Mouse (Mus musculus): ENCODE measurements at regions not wholly inside any gene's neighbourhood (a gene's known extent, or its start where the extent isn't known, plus 50 kb on each side); places are given as distances from the start of the nearest gene placed in this dataset.

DNA sequence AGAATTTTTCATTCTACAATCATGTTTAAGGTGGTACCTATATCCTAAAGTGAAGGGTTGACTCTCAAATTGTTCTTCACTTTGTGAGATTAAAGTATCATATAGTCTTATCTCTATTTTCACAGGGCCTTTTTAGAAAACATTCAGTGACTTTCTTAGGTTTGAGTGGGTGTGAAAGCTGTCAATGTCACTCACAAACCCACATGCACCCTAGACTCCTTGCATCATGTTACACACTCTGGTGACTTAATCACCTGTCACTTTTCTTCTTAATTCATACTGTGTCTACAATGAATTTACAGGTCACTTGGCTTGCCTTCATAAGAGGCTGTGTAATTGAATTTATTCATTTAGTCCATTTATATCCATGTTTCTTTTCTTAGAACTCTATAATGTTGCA lies 1026.8 kb upstream of the Alcam start:
- no peak for DNase-seq

GRCm38 (mm10) chr16:53439511-53439910 lies 985.6 kb upstream of the Alcam start:
- no peak for DNase-seq

DNA sequence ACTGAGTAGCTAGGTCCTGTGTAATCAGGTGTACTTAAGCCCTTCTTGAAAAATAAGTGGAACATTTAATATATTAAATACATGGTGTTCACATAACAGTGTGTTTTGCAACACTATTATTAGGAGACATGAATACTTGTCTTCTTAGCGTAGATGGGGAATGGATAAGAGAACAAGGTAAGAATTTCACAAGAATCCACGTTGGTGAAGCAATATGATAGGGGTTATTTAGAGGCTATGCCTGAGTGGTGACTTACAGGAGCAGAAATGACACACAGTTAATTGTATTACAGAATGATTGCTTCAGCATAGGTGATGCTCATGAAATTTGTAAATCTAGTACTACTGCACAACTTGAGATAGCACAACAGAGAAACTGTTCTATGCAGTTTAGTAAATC lies 964.5 kb upstream of the Alcam start:
- DNase-seq: no peak

DNA sequence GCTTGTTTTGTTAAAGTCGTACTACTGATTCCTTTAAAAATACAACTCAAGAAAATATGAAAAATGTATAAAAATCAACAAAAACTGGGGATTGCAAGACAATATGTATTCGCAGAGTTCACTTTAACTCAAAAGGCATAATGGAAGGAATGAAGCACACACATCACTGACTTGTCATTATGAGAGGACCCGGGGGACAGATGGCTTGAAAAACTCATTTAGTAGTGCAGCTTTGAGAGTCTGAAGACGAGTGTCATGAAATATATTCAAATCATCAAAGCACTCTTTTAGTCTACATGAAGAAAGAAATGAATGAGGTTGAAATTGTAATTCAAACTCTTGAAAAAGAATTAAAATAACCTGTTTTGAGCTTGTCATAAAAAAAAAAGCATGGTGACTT lies 931.3 kb upstream of the Alcam start:
- no peak for DNase-seq

DNA sequence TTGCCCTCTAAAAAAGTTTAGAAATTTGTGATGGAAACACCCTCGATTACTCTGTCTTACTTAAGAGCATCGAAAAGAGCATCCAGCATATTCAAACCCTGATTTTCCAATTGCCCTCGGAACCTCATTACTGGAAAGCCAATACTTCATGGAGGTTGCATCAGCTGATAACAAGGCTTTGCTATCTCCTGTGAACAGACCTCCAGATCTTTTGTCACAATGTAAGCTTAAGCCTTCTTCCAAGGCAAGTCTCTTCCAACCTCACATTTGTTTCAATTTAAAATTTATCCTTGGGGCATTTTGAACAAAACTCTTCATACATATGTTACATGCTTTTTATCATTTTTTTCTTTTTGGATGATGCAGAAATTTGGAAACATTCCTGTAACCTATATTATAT lies 888.3 kb upstream of the Alcam start:
- no peak for DNase-seq

- DNase-seq: no peak
Observed at GRCm38 (mm10) chr16:53326353-53326752, 872.5 kb upstream of the Alcam start.

- no peak for DNase-seq
Observed at GRCm38 (mm10) chr16:53292081-53292480, 838.2 kb upstream of the Alcam start.

- no peak for DNase-seq
Observed at GRCm38 (mm10) chr16:53282014-53282413, 828.1 kb upstream of the Alcam start.

- peak; percentile 51 for DNase-seq
Observed at GRCm38 (mm10) chr16:53266116-53266515, 812.2 kb upstream of the Alcam start.

DNA sequence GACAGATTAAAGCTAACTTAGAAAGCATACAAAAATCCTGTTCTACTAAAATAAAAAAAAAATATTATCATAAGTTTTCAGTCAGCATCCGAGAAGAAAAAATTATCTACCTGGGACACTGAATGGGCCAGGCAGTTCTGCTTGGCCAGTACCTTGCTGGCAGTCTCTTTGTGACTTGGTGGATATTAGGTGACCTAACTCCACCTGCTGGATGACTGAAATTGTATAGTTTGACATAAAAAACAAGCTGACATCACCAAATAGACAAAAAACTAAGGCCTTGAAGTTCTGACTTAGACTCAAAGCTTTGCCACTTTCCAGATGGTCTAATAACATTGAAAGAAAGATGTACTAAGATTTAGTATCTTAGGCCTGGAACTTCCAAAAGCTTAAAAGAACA lies 791.5 kb upstream of the Alcam start:
- DNase-seq: no peak

- no peak for DNase-seq
Observed at GRCm38 (mm10) chr16:53242126-53242537, 788.3 kb upstream of the Alcam start.

- no peak for DNase-seq
Observed at GRCm38 (mm10) chr16:53218886-53219285, 765.0 kb upstream of the Alcam start.

GRCm38 (mm10) chr16:53201449-53201848 lies 747.6 kb upstream of the Alcam start:
- no peak for DNase-seq

DNA sequence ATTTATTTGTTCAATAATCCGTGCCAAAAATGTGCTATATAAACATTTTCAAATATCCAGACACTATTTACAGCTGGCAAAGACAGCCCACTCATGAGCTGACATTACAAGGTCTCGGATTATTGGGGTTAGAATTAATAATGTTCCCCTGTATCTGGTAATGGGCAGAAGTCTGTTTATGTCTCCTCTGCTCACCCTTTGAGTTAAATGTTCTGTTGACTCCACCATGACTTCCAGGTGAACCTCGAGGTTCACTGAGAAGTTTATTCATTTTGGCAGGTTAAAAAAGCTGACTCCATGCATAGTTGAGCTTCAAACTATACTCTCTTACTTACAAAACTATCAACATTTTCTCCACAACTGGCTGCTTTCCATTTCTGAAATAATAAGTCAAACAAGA lies 732.6 kb upstream of the Alcam start:
- DNase-seq: no peak

DNA sequence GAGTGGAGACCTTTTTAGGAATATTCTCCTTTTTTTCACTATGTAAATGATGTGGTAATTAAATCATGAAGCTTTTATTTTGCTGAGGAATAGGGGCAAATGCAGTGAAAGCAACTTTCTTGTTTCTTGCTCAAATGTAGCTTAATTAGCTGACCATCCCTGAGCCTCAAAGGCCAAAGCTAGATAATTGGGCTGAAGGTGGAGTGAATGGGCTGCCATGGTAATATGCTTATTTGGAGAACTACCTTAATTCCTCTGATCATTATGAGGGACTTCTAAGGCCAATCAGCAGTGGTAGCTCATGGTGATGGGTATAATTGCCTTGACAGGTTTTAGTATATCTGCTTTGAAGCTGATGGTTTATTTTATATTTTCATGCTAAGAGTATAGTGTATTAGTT lies 702.5 kb upstream of the Alcam start:
- DNase-seq: no peak

GRCm38 (mm10) chr16:53130677-53131076 lies 676.8 kb upstream of the Alcam start:
- DNase-seq: no peak

- no peak for DNase-seq
Observed at GRCm38 (mm10) chr16:53108726-53109125, 654.9 kb upstream of the Alcam start.

GRCm38 (mm10) chr16:53095396-53095929 lies 641.6 kb upstream of the Alcam start:
- DNase-seq: no peak

- DNase-seq: peak; percentile 2
Observed at GRCm38 (mm10) chr16:53073856-53074568, 620.1 kb upstream of the Alcam start.

DNA sequence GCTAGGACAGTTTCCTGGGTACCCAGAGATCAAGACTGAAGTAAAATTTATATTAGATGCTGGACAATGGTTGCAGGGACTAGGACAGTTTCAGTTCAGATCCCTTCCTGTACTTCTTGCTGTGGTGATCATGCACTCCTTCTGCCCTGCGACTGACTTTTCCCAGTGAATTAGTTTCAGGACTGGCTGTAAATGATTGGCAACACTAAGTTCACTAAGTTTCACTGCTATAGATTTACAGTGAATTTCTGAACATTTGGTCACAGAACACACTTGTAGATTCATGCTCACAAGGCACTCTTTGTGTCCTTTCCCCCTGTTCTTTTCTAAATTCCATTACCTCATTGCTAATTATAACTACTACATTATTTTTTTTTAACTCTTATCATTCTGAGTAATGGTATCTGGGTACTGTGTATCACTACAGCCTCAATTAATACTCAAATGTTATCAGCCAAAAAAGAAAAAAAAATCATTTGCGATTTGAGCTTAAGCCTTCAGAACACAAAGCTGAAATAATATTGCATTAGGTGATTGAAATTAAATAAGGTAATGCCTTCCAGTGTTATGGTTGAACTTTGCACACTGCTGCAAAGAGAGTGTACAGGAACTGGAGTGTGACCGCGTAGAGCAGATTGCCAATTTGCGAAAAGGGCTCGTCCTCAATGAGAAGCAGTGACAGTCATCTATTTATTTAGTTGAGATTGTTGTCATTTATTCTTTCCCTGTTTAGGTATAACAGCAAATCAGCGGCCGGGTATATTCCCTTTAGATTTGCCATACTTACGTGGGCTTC lies 618.2 kb upstream of the Alcam start:
- no peak for DNase-seq

GRCm38 (mm10) chr16:53064151-53064550 lies 610.3 kb upstream of the Alcam start:
- DNase-seq: no peak

GRCm38 (mm10) chr16:53063061-53063460 lies 609.2 kb upstream of the Alcam start:
- no peak for DNase-seq

DNA sequence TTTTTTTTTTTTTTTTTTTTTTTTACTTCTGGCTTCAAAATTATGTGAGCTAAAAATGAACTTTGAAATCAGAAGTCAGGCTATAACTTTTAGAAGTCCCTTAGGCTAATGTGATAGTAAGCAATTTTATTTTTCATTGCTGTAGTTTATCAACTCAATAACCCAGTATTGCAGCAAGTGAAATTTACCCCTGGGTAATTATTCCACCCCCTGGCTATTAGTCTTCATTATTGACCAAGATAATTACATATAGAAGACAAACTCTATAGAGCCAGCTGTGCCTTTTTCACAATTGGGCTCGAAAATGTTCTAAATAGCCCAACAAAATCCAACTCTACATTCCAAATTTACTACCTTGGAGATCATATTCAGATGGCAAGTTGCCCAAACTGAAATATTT lies 572.2 kb upstream of the Alcam start:
- no peak for DNase-seq

DNA sequence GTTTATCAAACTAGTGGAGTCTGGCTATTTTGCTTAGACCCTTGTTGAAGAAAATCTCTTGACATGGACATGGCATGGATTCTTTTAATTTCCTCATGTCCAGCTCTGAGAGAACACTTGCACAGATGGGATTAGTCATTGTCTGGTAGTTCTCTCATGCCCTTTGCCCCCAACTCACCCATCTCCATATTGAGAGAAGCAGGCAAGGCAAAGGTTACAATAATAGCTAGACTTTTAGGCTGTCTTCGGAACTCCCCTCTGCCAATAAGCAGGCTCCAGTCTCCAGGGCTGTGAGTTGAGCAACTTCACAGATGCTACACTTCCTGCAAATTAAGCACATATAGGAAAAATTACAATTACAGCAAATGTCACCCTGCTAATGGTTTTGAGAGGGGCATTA lies 558.0 kb upstream of the Alcam start:
- no peak for DNase-seq

Measured in layer of hippocampus, adult 9-11 months (tissue).